Mouse (Mus musculus): ENCODE results near the gene Ctcf. TPM values are rescaled to one million over a fixed set of nuclear protein-coding genes. Genes with fewer than 3 reads are reported as not detected.

The Ctcf gene
- polyA plus RNA-seq (2017; shearing (Covaris generic)): 100 to 1,000 TPM; 182 to 192 TPM

GRCm38 (mm10) chr8:105636018-105636962 lies at the start of gene Ctcf:
Gene Ctcf (plus strand): TSS chr8:105636568.

GRCm38 (mm10) chr8:105604804-105605381 lies 31.5 kb upstream of the Ctcf start, which contains the start of gene Ripor1:
Gene Ripor1 (plus strand): TSS chr8:105605255.

GRCm38 (mm10) chr8:105636963-105637510 lies 669 bp downstream of the Ctcf start, which contains the start of gene Agrp:
Gene Agrp (minus strand): TSS chr8:105637393.

GRCm38 (mm10) chr8:105685796-105686308 lies 49.5 kb downstream of the Ctcf start, which contains the start of gene Carmil2:
Gene Carmil2 (plus strand): TSS chr8:105686274.

GRCm38 (mm10) chr8:105700966-105701824 lies 64.8 kb downstream of the Ctcf start, which contains the start of the genes Acd and Pard6a:
Gene Acd (minus strand): TSS chr8:105701102.
Gene Pard6a (plus strand): TSS chr8:105701148.

DNA sequence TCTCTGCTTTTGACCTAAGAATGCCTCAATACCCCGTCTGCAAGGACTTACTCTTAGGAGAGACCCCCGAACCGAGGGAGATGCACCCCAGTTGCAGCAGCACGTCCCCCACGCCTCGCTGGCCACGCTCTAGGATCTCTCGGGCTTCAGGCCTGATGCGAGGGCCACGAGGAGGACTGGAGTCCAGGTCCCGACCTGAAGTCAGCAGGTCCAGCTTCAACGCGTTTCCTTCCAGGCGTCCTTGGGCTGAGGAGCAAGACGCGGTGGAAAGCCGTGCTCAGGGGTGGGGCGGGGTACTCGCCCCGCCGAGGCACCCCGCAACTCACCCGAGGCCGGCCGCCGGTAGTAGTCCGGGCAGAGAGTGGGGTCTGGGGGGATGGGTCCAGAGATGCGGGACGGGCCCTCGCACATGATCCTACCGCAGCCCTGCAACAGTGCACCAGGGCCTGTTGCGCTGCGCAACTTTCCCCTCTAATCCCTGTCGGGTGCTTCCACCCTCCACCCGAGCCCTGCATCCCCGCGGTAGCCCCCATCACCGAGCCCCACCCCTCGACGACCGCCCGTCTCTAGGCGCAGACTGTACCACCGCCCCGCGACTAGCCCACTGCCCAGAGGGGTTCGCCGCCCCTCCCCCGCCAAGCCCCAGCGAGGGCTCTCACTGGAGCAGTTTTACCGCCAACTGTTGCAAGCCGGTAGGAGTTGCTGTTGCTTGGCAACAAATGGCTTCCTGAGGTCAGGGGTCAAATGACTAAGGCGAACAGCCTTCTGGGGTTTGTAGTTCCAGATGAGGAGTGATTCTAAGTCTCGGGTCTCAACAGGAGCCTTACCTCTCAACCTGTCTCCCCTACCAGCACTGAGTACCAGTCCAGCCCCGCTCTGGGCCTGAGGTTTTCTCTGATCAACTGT lies 71.4 kb downstream of the Ctcf start, which contains the start of the genes 4933405L10Rik and Enkd1:
Gene 4933405L10Rik (plus strand): TSS at position 158 of the 906 bp plus-strand sequence.
Gene Enkd1 (minus strand): TSS at position 713 of the 906 bp plus-strand sequence.

Other genes with a start within 250 kb of the Ctcf start
- gene Kctd19, start 223.1 kb upstream of the Ctcf start, polyA plus RNA-seq (2017; shearing (Covaris generic)): 1 to 10 TPM in 1 of 2 experiments, under 1 TPM in 1; 0.65 to 1.3 TPM
- gene Lrrc36, start 223.0 kb upstream of the Ctcf start, polyA plus RNA-seq (2017; shearing (Covaris generic)): under 1 TPM in 1 of 2 experiments, not detected in 1; 0.53 TPM
- gene Tppp3, start 165.0 kb upstream of the Ctcf start, polyA plus RNA-seq (2017; shearing (Covaris generic)): under 1 TPM in 1 of 2 experiments, not detected in 1; 0.64 TPM
- 1 to 10 TPM; 4.3 to 6.1 TPM for gene Zdhhc1, start 139.7 kb upstream of the Ctcf start, polyA plus RNA-seq (2017; shearing (Covaris generic))
- gene Hsd11b2, start 117.8 kb upstream of the Ctcf start, polyA plus RNA-seq (2017; shearing (Covaris generic)): not detected
- 10 to 100 TPM; 38.3 to 39.1 TPM for gene Atp6v0d1, start 70.5 kb upstream of the Ctcf start, polyA plus RNA-seq (2017; shearing (Covaris generic))
- 10 to 100 TPM; 16.6 to 18.0 TPM for gene Ripor1, start 31.3 kb upstream of the Ctcf start, polyA plus RNA-seq (2017; shearing (Covaris generic))
- gene Agrp, start 825 bp downstream of the Ctcf start, polyA plus RNA-seq (2017; shearing (Covaris generic)): 1 to 10 TPM in 1 of 2 experiments, under 1 TPM in 1; 0.44 to 1.4 TPM
- gene Carmil2, start 49.7 kb downstream of the Ctcf start, polyA plus RNA-seq (2017; shearing (Covaris generic)): 100 to 1,000 TPM; 122 to 131 TPM
- gene Acd, start 64.5 kb downstream of the Ctcf start, polyA plus RNA-seq (2017; shearing (Covaris generic)): 10 to 100 TPM; 70.3 to 83.0 TPM
- gene Pard6a, start 64.6 kb downstream of the Ctcf start, polyA plus RNA-seq (2017; shearing (Covaris generic)): 10 to 100 TPM in 1 of 2 experiments, 1 to 10 TPM in 1; 7.6 to 16.7 TPM
- gene 4933405L10Rik, start 71.1 kb downstream of the Ctcf start, polyA plus RNA-seq (2017; shearing (Covaris generic)): under 1 TPM in 1 of 2 experiments, not detected in 1; 0.23 TPM
- gene Enkd1, start 71.6 kb downstream of the Ctcf start, polyA plus RNA-seq (2017; shearing (Covaris generic)): 1 to 10 TPM; 3.6 to 4.3 TPM
- 1 to 10 TPM; 6.5 to 7.5 TPM for gene Gfod2, start 122.1 kb downstream of the Ctcf start, polyA plus RNA-seq (2017; shearing (Covaris generic))
- gene Ranbp10, start 190.8 kb downstream of the Ctcf start, polyA plus RNA-seq (2017; shearing (Covaris generic)): 10 to 100 TPM; 19.4 to 27.8 TPM
- 1 to 10 TPM; 1.1 to 1.7 TPM for gene Tsnaxip1, start 191.2 kb downstream of the Ctcf start, polyA plus RNA-seq (2017; shearing (Covaris generic))
- 10 to 100 TPM; 15.3 to 15.7 TPM for gene Cenpt, start 216.7 kb downstream of the Ctcf start, polyA plus RNA-seq (2017; shearing (Covaris generic))
- 10 to 100 TPM; 30.3 to 37.3 TPM for gene Thap11, start 218.6 kb downstream of the Ctcf start, polyA plus RNA-seq (2017; shearing (Covaris generic))
- 10 to 100 TPM in 1 of 2 experiments, 1 to 10 TPM in 1; 9.7 to 15.3 TPM for gene Nutf2, start 224.0 kb downstream of the Ctcf start, polyA plus RNA-seq (2017; shearing (Covaris generic))
- 10 to 100 TPM; 74.6 to 95.9 TPM for gene Edc4, start 244.3 kb downstream of the Ctcf start, polyA plus RNA-seq (2017; shearing (Covaris generic))